Mouse (Mus musculus) embryo, embryonic 10 days (tissue): ENCODE measurements around the gene Gm3839.
A peak's percentile ranks its signal among the peaks of the same experiment; 100 is the strongest.
"Not testable (repeated sequence)": the region's sequence is repeated elsewhere in the genome, so short reads cannot be mapped to it uniquely, and the experiment has no call there.

Experiments
- DNase-seq: peaks from one replicate; pipeline ENCODE4 v3.0.0-alpha.2; 2015; ENCODE audit warnings: low spot score

Gene Gm3839

GRCm38 (mm10) chr14:11356626-11357025 is at the start of gene Gm3839:
Gene Gm3839, minus strand, starts transcription at chr14:11356726.
- DNase-seq = not testable (repeated sequence)

GRCm38 (mm10) chr14:11405661-11406060 is 49.1 kb upstream of the Gm3839 start:
- DNase-seq = no peak

GRCm38 (mm10) chr14:11377846-11378245 is 21.3 kb upstream of the Gm3839 start:
- DNase-seq = no peak

GRCm38 (mm10) chr14:11375225-11375624 is 18.7 kb upstream of the Gm3839 start:
- DNase-seq = no peak

GRCm38 (mm10) chr14:11346086-11346485 is 10.4 kb downstream of the Gm3839 start:
- DNase-seq = no peak

- peak; percentile 62 for DNase-seq
Measured at GRCm38 (mm10) chr14:11329993-11330392, 26.5 kb downstream of the Gm3839 start.

- peak; percentile 30 for DNase-seq
Measured at GRCm38 (mm10) chr14:11307079-11307478, 49.4 kb downstream of the Gm3839 start.

- DNase-seq = not testable (repeated sequence)
Measured at GRCm38 (mm10) chr14:11287956-11288355, 68.6 kb downstream of the Gm3839 start.

- no peak for DNase-seq
Measured at GRCm38 (mm10) chr14:11257161-11257705, 99.3 kb downstream of the Gm3839 start.

- no peak for DNase-seq
Measured at GRCm38 (mm10) chr14:11248053-11248452, 108.5 kb downstream of the Gm3839 start.

- DNase-seq = no peak
Measured at GRCm38 (mm10) chr14:11244546-11244945, 112.0 kb downstream of the Gm3839 start.

GRCm38 (mm10) chr14:11232086-11232485 is 124.4 kb downstream of the Gm3839 start:
- no peak for DNase-seq
